Mouse (Mus musculus) lung, embryonic 14.5 days (tissue): ENCODE results near the gene Macf1. TPM values are rescaled to one million over a fixed set of nuclear protein-coding genes. Genes with fewer than 3 reads are reported as not detected.
"Not testable (repeated sequence)": the region's sequence is repeated elsewhere in the genome, so short reads cannot be mapped to it uniquely, and the experiment has no call there.

Experiments used
- ATAC-seq: fragments of 200-750 bp; cut with Nextera tagmentation; 2 replicates; pipeline ENCODE4 v1.8.0; 2017; ENCODE audit warnings: mild to moderate bottlenecking, moderate TSS enrichment, moderate library complexity; ENCODE audit not compliant: insufficient read depth
- DNase-seq: peaks from one replicate; pipeline ENCODE4 v3.0.0-alpha.2; 2015
- H3K27ac ChIP-seq: fragments of 300-500 bp; sonication (generic); 2 replicates; pipeline ENCODE4 v1.5.1; 2014; ENCODE audit warnings: low read depth, mild to moderate bottlenecking, moderate library complexity
- H3K27me3 ChIP-seq: fragments of 300-500 bp; sonication (generic); 2 replicates; pipeline ENCODE4 v1.6.1; 2014; ENCODE audit warnings: low read length, control low read depth; ENCODE audit not compliant: insufficient read depth
- H3K36me3 ChIP-seq: fragments of 300-500 bp; sonication (generic); 2 replicates; pipeline ENCODE4 v1.6.1; 2014; ENCODE audit warnings: control low read depth; ENCODE audit not compliant: insufficient read depth
- H3K4me1 ChIP-seq: fragments of 300-500 bp; sonication (generic); 2 replicates; pipeline ENCODE4 v1.6.1; 2014; ENCODE audit warnings: antibody characterized with exemption, control low read depth; ENCODE audit not compliant: insufficient read depth
- H3K4me2 ChIP-seq: fragments of 300-500 bp; sonication (generic); 2 replicates; pipeline ENCODE4 v1.6.1; 2014; ENCODE audit warnings: mild to moderate bottlenecking
- H3K4me3 ChIP-seq: fragments of 300-500 bp; sonication (generic); 2 replicates; pipeline ENCODE4 v1.5.1; 2014; ENCODE audit warnings: low read depth, low read length
- H3K9ac ChIP-seq: fragments of 300-500 bp; sonication (generic); 2 replicates; pipeline ENCODE4 v1.6.1; 2014
- H3K9me3 ChIP-seq: fragments of 300-500 bp; sonication (generic); 2 replicates; pipeline ENCODE4 v1.6.1; 2016; ENCODE audit warnings: low read depth, low read length, control low read depth
- CTCF ChIP-seq: IDR thresholded peaks from 2 replicates; pipeline ENCODE4 v1.5.1; 2016; ENCODE audit warnings: antibody characterized with exemption, low read depth
- WGBS: fragments of 180-500 bp; shearing (Covaris S2); extraction: QIAGEN DNeasy Blood & Tissue Kit; methylation state at CpG from one replicate; pipeline ENCODE4 v1.1.7; 2014; 5-methylcytosine and 5-hydroxymethylcytosine counted together
- polyA plus RNA-seq: library from polyadenylated mRNA; unstranded; fragments of >200 nt; fragmentation: Nextera tagmentation; extraction: Ambion mirVana; gene quantifications from 2 replicates; pipeline ENCODE4 v1.2.1, GENCODE M21; 2014

Macf1 gene
- polyA plus RNA-seq, 1 experiment from 2014 or later: 103 TPM

GRCm38 (mm10) chr4:123340232-123340631 lies 343.9 kb downstream of the Macf1 start:
- H3K9ac ChIP-seq: no peak overlapping the region
- no peaks in the 10 kb centered on the region for H3K36me3 ChIP-seq
- no peaks in the 10 kb centered on the region for H3K9me3 ChIP-seq
- H3K4me3 ChIP-seq: no peak overlapping the region
- H3K27ac ChIP-seq: no peak overlapping the region
- DNase-seq: no peak
- TF ChIP-seq CTCF: no peak
- 67% methylated on average over 5 of the region's 5 CpGs for WGBS
- no peak overlapping the region for H3K4me2 ChIP-seq
- no peak for ATAC-seq
- H3K4me1 ChIP-seq: 0 out of 2 replicates have a peak, but pooled peaks cover 4% of the 10 kb centered on the region
- peaks cover 44% of the 10 kb centered on the region for H3K27me3 ChIP-seq

- Histone ChIP-seq H3K36me3 (no peaks in the 10 kb centered on the region), H3K4me2 (no peak overlapping the region), H3K9ac (no peak overlapping the region), H3K27me3 (peaks cover 28% of the 10 kb centered on the region), H3K9me3 (no peaks in the 10 kb centered on the region), H3K4me3 (no peak overlapping the region), H3K27ac (no peak overlapping the region), H3K4me1 (no peaks in the 10 kb centered on the region)
- no peak for TF ChIP-seq CTCF
- ATAC-seq (no peak), DNase-seq (peak; percentile 64)
- 60% methylated on average over 4 of the region's 4 CpGs for WGBS
These were observed 346.5 kb downstream of the Macf1 start for GRCm38 (mm10) chr4:123337693-123338092.

- no peak for DNase-seq
These were observed 348.2 kb downstream of the Macf1 start for GRCm38 (mm10) chr4:123335796-123336585.

GRCm38 (mm10) chr4:123335244-123335643 lies 348.9 kb downstream of the Macf1 start:
- H3K4me1 ChIP-seq, H3K27me3 ChIP-seq, H3K9ac ChIP-seq, ATAC-seq, H3K9me3 ChIP-seq, H3K27ac ChIP-seq, H3K4me2 ChIP-seq, H3K4me3 ChIP-seq, H3K36me3 ChIP-seq, DNase-seq: not testable (repeated sequence)
- 77% methylated on average over 10 of the region's 10 CpGs for WGBS

More at GRCm38 (mm10) chr4:123335796-123336585, 348.2 kb downstream of the Macf1 start:
- Histone ChIP-seq H3K4me2 (no peak overlapping the region), H3K27me3 (peaks cover 11% of the 10 kb centered on the region), H3K9ac (no peak overlapping the region), H3K4me1 (no peaks in the 10 kb centered on the region), H3K9me3 (no peaks in the 10 kb centered on the region), H3K4me3 (no peak overlapping the region), H3K27ac (no peak overlapping the region), H3K36me3 (no peaks in the 10 kb centered on the region)
- 57% methylated on average over 14 of the region's 14 CpGs for WGBS
- ATAC-seq: no peak
- TF ChIP-seq CTCF: 0 out of 2 replicates have a peak, but pooled peaks have one; percentile 9

- DNase-seq (no peak), ATAC-seq (no peak)
- H3K4me3 ChIP-seq: no peak overlapping the region
- H3K36me3 ChIP-seq: no peaks in the 10 kb centered on the region
- H3K9ac ChIP-seq: no peak overlapping the region
- no peaks in the 10 kb centered on the region for H3K27me3 ChIP-seq
- H3K27ac ChIP-seq: no peak overlapping the region
- 55% methylated on average over 3 of the region's 3 CpGs for WGBS
- no peaks in the 10 kb centered on the region for H3K4me1 ChIP-seq
- no peaks in the 10 kb centered on the region for H3K9me3 ChIP-seq
- no peak overlapping the region for H3K4me2 ChIP-seq
- TF ChIP-seq CTCF: no peak
These were observed 350.0 kb downstream of the Macf1 start for GRCm38 (mm10) chr4:123334177-123334576.

GRCm38 (mm10) chr4:123333151-123333550 lies 351.0 kb downstream of the Macf1 start:
- ATAC-seq (no peak), DNase-seq (no peak)
- 0 out of 2 replicates have a peak, but pooled peaks have one; percentile 16 for TF ChIP-seq CTCF
- Histone ChIP-seq H3K4me1 (no peaks in the 10 kb centered on the region), H3K27me3 (no peaks in the 10 kb centered on the region), H3K9me3 (no peaks in the 10 kb centered on the region), H3K4me2 (no peak overlapping the region), H3K36me3 (no peaks in the 10 kb centered on the region), H3K9ac (no peak overlapping the region), H3K27ac (no peak overlapping the region), H3K4me3 (no peak overlapping the region)
- WGBS: 93% methylated on average over 4 of the region's 4 CpGs

- WGBS: 81% methylated on average over 1 of the region's 1 CpGs
- H3K4me2 ChIP-seq, H3K9ac ChIP-seq, DNase-seq, H3K4me3 ChIP-seq, H3K9me3 ChIP-seq, ATAC-seq, H3K36me3 ChIP-seq, H3K27ac ChIP-seq, H3K4me1 ChIP-seq, H3K27me3 ChIP-seq: not testable (repeated sequence)
These were observed 352.2 kb downstream of the Macf1 start for GRCm38 (mm10) chr4:123331961-123332360.
